ENCODE assay signal across 20 mouse cellular contexts in genomic region chr15:78957021-78957420, GRCm38 (mm10). TPM values are rescaled to one million over a fixed set of nuclear protein-coding genes. Genes with fewer than 3 reads are reported as not detected.
DNase-seq lines count a peak whose midpoint lies in the region; ATAC-seq and TF ChIP-seq lines count a peak whose summit lies in the region.
"Had no signal": no experiment of that assay in that cellular context is flagged by ENCODE, and none has a peak within 500 bp of the region (broad histone marks: within the 10 kb centered on the region; RNA-seq: fewer than 3 reads in every experiment).

No protein-coding gene starts in this region.

- H3K27ac ChIP-seq in kidney, embryonic 14.5 days (ENCODE audit: low read depth, low read length), result 0 out of 2 replicates have a peak overlapping the region, but pooled peaks have one; percentile 24
- 0 out of 2 replicates have a peak overlapping the region, but pooled peaks have one; percentile 45 for H3K27ac ChIP-seq in embryonic facial prominence, embryonic 15.5 days (replicated peaks)
- H3K27ac ChIP-seq: forebrain, embryonic 13.5 days; left cerebral cortex, adult 2 months; midbrain, embryonic 13.5 days; neural tube, embryonic 15.5 days had no signal

- no peak for TF ChIP-seq CTCF in E14TG2a.4 (conservative IDR thresholded peaks at IDR 0.05; ENCODE audit: low read length)

- ATAC-seq in kidney, embryonic 14.5 days (ENCODE audit: low FRiP score, low TSS enrichment), result peak; percentile 63
- ATAC-seq in embryonic facial prominence, embryonic 15.5 days (ENCODE audit: insufficient number of reproducible peaks, low FRiP score, low TSS enrichment, low read depth), result peak; percentile 32; the same call in 1 of the 2 replicates
- ATAC-seq: forebrain, embryonic 13.5 days had no signal

- peak overlapping the region; percentile 25 for H3K4me2 ChIP-seq in kidney, embryonic 14.5 days (replicated peaks; ENCODE audit: low read depth, low read length)
- peak overlapping the region; percentile 8; the same call in 1 of the 2 replicates for H3K4me2 ChIP-seq in embryonic facial prominence, embryonic 15.5 days (replicated peaks)
- H3K4me2 ChIP-seq: forebrain, embryonic 13.5 days; midbrain, embryonic 13.5 days; neural tube, embryonic 15.5 days had no signal

- H3K4me1 ChIP-seq in kidney, embryonic 14.5 days (ENCODE audit: control insufficient read depth, insufficient read depth, low read length), result peaks cover 10% of the 10 kb centered on the region; the same call in 1 of the 2 replicates
- peaks cover 35% of the 10 kb centered on the region for H3K4me1 ChIP-seq in E14TG2a.4 (replicated peaks; ENCODE audit: low read depth, low read length)
- H3K4me1 ChIP-seq in embryonic facial prominence, embryonic 15.5 days, result peaks cover 4% of the 10 kb centered on the region
- H3K4me1 ChIP-seq: forebrain, embryonic 13.5 days; midbrain, embryonic 13.5 days; neural tube, embryonic 15.5 days had no signal

- peak; percentile 34 for DNase-seq in cerebellum, adult 9-11 months
- DNase-seq in cerebellum, adult 11-12 months, result no peak
- no peak for DNase-seq in kidney, postnatal 10 days
- DNase-seq in urinary bladder, postnatal 14 days (ENCODE audit: low spot score), result no peak
- DNase-seq in MN1 (ENCODE audit: low spot score), result no peak
- DNase-seq: adrenal gland, postnatal 36 days; cerebellum, adult 8-10 months; gastrocnemius, postnatal 10 days; heart, adult 11 months; liver; right cerebral cortex, postnatal 25 days; thymus, adult 2 months had no signal

- H3K36me3 ChIP-seq in kidney, embryonic 14.5 days (ENCODE audit: control insufficient read depth, insufficient read depth, low read length), result peaks cover 6% of the 10 kb centered on the region; the same call in 1 of the 2 replicates
- peaks cover 16% of the 10 kb centered on the region for H3K36me3 ChIP-seq in E14TG2a.4 (ENCODE audit: insufficient read depth, low read length)
- peaks cover 10% of the 10 kb centered on the region; the same call in 1 of the 2 replicates for H3K36me3 ChIP-seq in embryonic facial prominence, embryonic 15.5 days
- H3K36me3 ChIP-seq: G1E had no signal

- no peaks in the 10 kb centered on the region for H3K27me3 ChIP-seq in kidney, embryonic 14.5 days (ENCODE audit: control insufficient read depth, insufficient read depth, low read length)
- H3K27me3 ChIP-seq in E14TG2a.4 (ENCODE audit: insufficient read depth, low read length), result peaks cover 16% of the 10 kb centered on the region
- H3K27me3 ChIP-seq in embryonic facial prominence, embryonic 15.5 days, result no peaks in the 10 kb centered on the region
- H3K27me3 ChIP-seq: forebrain, embryonic 13.5 days; midbrain, embryonic 13.5 days; neural tube, embryonic 15.5 days had no signal

- WGBS in kidney, embryonic 14.5 days, result 33% methylated on average over 15 of the region's 15 CpGs
- WGBS in embryonic facial prominence, embryonic 15.5 days, result 53% methylated on average over 15 of the region's 15 CpGs

- no peak overlapping the region for H3K4me3 ChIP-seq in kidney, embryonic 14.5 days (ENCODE audit: low read length)
- peak overlapping the region; percentile 64 for H3K4me3 ChIP-seq in E14TG2a.4 (replicated peaks; ENCODE audit: low read length)
- no peak overlapping the region for H3K4me3 ChIP-seq in embryonic facial prominence, embryonic 15.5 days (replicated peaks)
- H3K4me3 ChIP-seq: forebrain, embryonic 13.5 days; left cerebral cortex, adult 2 months; midbrain, embryonic 13.5 days; neural tube, embryonic 15.5 days had no signal

- no peaks in the 10 kb centered on the region for H3K9me3 ChIP-seq in kidney, embryonic 14.5 days (ENCODE audit: control insufficient read depth, low read length)
- H3K9me3 ChIP-seq in E14TG2a.4 (ENCODE audit: low read length), result no peaks in the 10 kb centered on the region
- no peaks in the 10 kb centered on the region for H3K9me3 ChIP-seq in embryonic facial prominence, embryonic 15.5 days (replicated peaks)
- H3K9me3 ChIP-seq: forebrain, embryonic 13.5 days; G1E; midbrain, embryonic 13.5 days; neural tube, embryonic 15.5 days had no signal

- H3K9ac ChIP-seq in kidney, embryonic 14.5 days (ENCODE audit: low read depth, low read length), result no peak overlapping the region; the same call in 1 of the 2 replicates
- H3K9ac ChIP-seq in embryonic facial prominence, embryonic 15.5 days, result no peak overlapping the region
- H3K9ac ChIP-seq: forebrain, embryonic 13.5 days; midbrain, embryonic 13.5 days; neural tube, embryonic 15.5 days had no signal

RNA-seq across cellular contexts. Expression of gene Triobp, which starts 9.5 kb away (rescaled TPM):
- polyA plus RNA-seq in kidney, embryonic 14.5 days (2014; fragmentation: Nextera tagmentation; extraction: Ambion mirVana), result 50.6 and 54.9 TPM in 2 replicates
- 54.6 and 61.4 TPM in 2 replicates for polyA plus RNA-seq in embryonic facial prominence, embryonic 15.5 days (2015; fragmentation: Nextera tagmentation; extraction: Ambion mirVana)

RNA-seq across cellular contexts. Expression of gene Nol12, which starts 22.3 kb away (rescaled TPM):
- 55.8 and 64.6 TPM in 2 replicates for polyA plus RNA-seq in kidney, embryonic 14.5 days (2014; fragmentation: Nextera tagmentation; extraction: Ambion mirVana)
- 52.7 and 53.7 TPM in 2 replicates for polyA plus RNA-seq in embryonic facial prominence, embryonic 15.5 days (2015; fragmentation: Nextera tagmentation; extraction: Ambion mirVana)

RNA-seq across cellular contexts. Expression of gene Lgals1, which starts 30.5 kb away (rescaled TPM):
- 584 and 814 TPM in 2 replicates for polyA plus RNA-seq in kidney, embryonic 14.5 days (2014; fragmentation: Nextera tagmentation; extraction: Ambion mirVana)
- 2,635 and 2,725 TPM in 2 replicates for polyA plus RNA-seq in embryonic facial prominence, embryonic 15.5 days (2015; fragmentation: Nextera tagmentation; extraction: Ambion mirVana)

RNA-seq across cellular contexts. Expression of gene Pdxp, which starts 43.3 kb away (rescaled TPM):
- 20.5 and 25.8 TPM in 2 replicates for polyA plus RNA-seq in kidney, embryonic 14.5 days (2014; fragmentation: Nextera tagmentation; extraction: Ambion mirVana)
- 17.3 and 19.9 TPM in 2 replicates for polyA plus RNA-seq in embryonic facial prominence, embryonic 15.5 days (2015; fragmentation: Nextera tagmentation; extraction: Ambion mirVana)

RNA-seq across cellular contexts. Expression of gene Sh3bp1, which starts 57.5 kb away (rescaled TPM):
- 32.7 and 38.5 TPM in 2 replicates for polyA plus RNA-seq in kidney, embryonic 14.5 days (2014; fragmentation: Nextera tagmentation; extraction: Ambion mirVana)
- polyA plus RNA-seq in embryonic facial prominence, embryonic 15.5 days (2015; fragmentation: Nextera tagmentation; extraction: Ambion mirVana), result 56.7 and 68.1 TPM in 2 replicates
